In the genomic region with DNA sequence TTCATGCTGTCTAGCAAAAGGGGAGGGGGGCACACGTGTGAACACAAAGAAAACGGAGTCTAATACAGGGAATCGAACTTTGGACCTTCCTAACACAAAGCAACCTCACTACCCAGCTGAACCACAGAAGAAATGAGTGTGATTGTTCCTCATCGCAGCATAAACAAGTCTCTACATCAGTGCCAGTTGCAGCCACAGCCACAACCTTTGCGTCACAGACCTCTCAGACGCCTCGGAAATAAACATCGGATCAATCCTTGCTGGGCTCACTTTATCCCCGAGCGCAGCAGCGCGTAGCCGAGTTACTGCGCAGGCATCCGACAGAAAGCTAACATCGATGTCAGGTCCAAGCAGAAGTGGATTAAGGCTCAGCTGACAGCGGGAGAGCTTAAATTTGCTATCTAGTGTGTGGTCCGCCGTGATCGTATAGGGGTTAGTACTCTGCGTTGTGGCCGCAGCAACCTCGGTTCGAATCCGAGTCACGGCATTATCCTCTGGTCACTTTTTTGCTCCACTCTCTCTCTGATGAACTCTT, we compare ENCODE assay signal across 8 mouse cellular contexts. TPM values are rescaled to one million over a fixed set of nuclear protein-coding genes. Genes with fewer than 3 reads are reported as not detected.
DNase-seq lines count a peak whose midpoint lies in the region; ATAC-seq and TF ChIP-seq lines count a peak whose summit lies in the region.

No protein-coding gene starts in this region.

- H3K9ac ChIP-seq in embryonic facial prominence, embryonic 12.5 days, result no peak overlapping the region
- 0 out of 2 replicates have a peak overlapping the region, but pooled peaks have one; percentile 25 for H3K9ac ChIP-seq in hindbrain, postnatal 0 days (replicated peaks; ENCODE audit: low read length)
- no peak overlapping the region for H3K9ac ChIP-seq in liver, postnatal 0 days (replicated peaks)

- no peak for ATAC-seq in embryonic facial prominence, embryonic 12.5 days (ENCODE audit: insufficient number of reproducible peaks, insufficient read depth, low FRiP score, low TSS enrichment)
- peak; percentile 90 for ATAC-seq in hindbrain, postnatal 0 days
- peak; percentile 74 for ATAC-seq in liver, postnatal 0 days

- peak overlapping the region; percentile 28 for H3K4me3 ChIP-seq in embryonic facial prominence, embryonic 12.5 days
- H3K4me3 ChIP-seq in hindbrain, postnatal 0 days (ENCODE audit: low read length), result peak overlapping the region; percentile 30
- peak overlapping the region; percentile 19 for H3K4me3 ChIP-seq in liver, postnatal 0 days (ENCODE audit: low read depth, low read length)
- 0 out of 2 replicates have a peak overlapping the region, but pooled peaks have one; percentile 6 for H3K4me3 ChIP-seq in small intestine, adult 2 months (ENCODE audit: low read depth, low read length)

- H3K27ac ChIP-seq in embryonic facial prominence, embryonic 12.5 days, result no peak overlapping the region
- H3K27ac ChIP-seq in hindbrain, postnatal 0 days, result no peak overlapping the region
- no peak overlapping the region for H3K27ac ChIP-seq in liver, postnatal 0 days (ENCODE audit: low read depth)
- H3K27ac ChIP-seq in small intestine, adult 2 months (ENCODE audit: insufficient read depth, low read depth, low read length), result no peak overlapping the region

- H3K4me1 ChIP-seq in embryonic facial prominence, embryonic 12.5 days, result 0 out of 2 replicates have a peak, but pooled peaks cover 5% of the 10 kb centered on the region
- no peaks in the 10 kb centered on the region for H3K4me1 ChIP-seq in hindbrain, postnatal 0 days (ENCODE audit: insufficient read depth, low read length)
- peaks cover 7% of the 10 kb centered on the region; the same call in 1 of the 2 replicates for H3K4me1 ChIP-seq in liver, postnatal 0 days (ENCODE audit: insufficient read depth)
- H3K4me1 ChIP-seq in small intestine, adult 2 months (ENCODE audit: control insufficient read depth, insufficient read depth, insufficient read length, low read length), result no peaks in the 10 kb centered on the region

- no peaks in the 10 kb centered on the region for H3K9me3 ChIP-seq in embryonic facial prominence, embryonic 12.5 days
- no peaks in the 10 kb centered on the region for H3K9me3 ChIP-seq in hindbrain, postnatal 0 days (ENCODE audit: low read length)
- H3K9me3 ChIP-seq in liver, postnatal 0 days (ENCODE audit: low read length), result no peaks in the 10 kb centered on the region

- TF ChIP-seq CTCF in hindbrain, postnatal 0 days (IDR thresholded peaks at IDR 0.05; ENCODE audit: low read depth), result no peak
- no peak for TF ChIP-seq CTCF in liver, postnatal 0 days (IDR thresholded peaks at IDR 0.05; ENCODE audit: low read depth)
- no peak for TF ChIP-seq CTCF in small intestine, adult 2 months (IDR thresholded peaks at IDR 0.05; ENCODE audit: extremely low read depth, insufficient read length, insufficient replicate concordance, low read depth, low read length)

- peak; percentile 32 for DNase-seq in 416B (ENCODE audit: low read depth)
- DNase-seq in CD4-positive helper T cell, adult 2 months (ENCODE audit: low read depth, low spot score), result peak; percentile 56
- peak; percentile 77 for DNase-seq in hindbrain, postnatal 0 days (ENCODE audit: low spot score)
- peak; percentile 44 for DNase-seq in liver, postnatal 0 days
- no peak for DNase-seq in cerebellum, adult 18-20 months
- no peak for DNase-seq in thymus, postnatal 36 days

- H3K36me3 ChIP-seq in embryonic facial prominence, embryonic 12.5 days, result no peaks in the 10 kb centered on the region
- no peaks in the 10 kb centered on the region for H3K36me3 ChIP-seq in hindbrain, postnatal 0 days (ENCODE audit: insufficient read depth, low read length)
- H3K36me3 ChIP-seq in liver, postnatal 0 days (replicated peaks; ENCODE audit: insufficient read depth, low read length), result no peaks in the 10 kb centered on the region
- H3K36me3 ChIP-seq in small intestine, adult 2 months (ENCODE audit: control insufficient read depth, insufficient read depth, low read length), result no peaks in the 10 kb centered on the region

- under 1% methylated on average over 26 of the region's 26 CpGs for WGBS in embryonic facial prominence, embryonic 12.5 days
- WGBS in hindbrain, postnatal 0 days, result under 1% methylated on average over 26 of the region's 26 CpGs
- WGBS in liver, postnatal 0 days (ENCODE audit: insufficient replicate concordance), result 2% methylated on average over 26 of the region's 26 CpGs
- WGBS in small intestine, adult 2 months, result 2% methylated on average over 26 of the region's 26 CpGs

- TF ChIP-seq EP300 in liver, postnatal 0 days (IDR thresholded peaks at IDR 0.05; ENCODE audit: low read depth), result no peak

- no peak for TF ChIP-seq POLR2A in small intestine, adult 2 months (IDR thresholded peaks at IDR 0.05; ENCODE audit: low read depth, low read length)

- peaks cover 50% of the 10 kb centered on the region for H3K27me3 ChIP-seq in embryonic facial prominence, embryonic 12.5 days
- peaks cover 33% of the 10 kb centered on the region for H3K27me3 ChIP-seq in hindbrain, postnatal 0 days (ENCODE audit: insufficient read depth, low read length)
- H3K27me3 ChIP-seq in liver, postnatal 0 days (ENCODE audit: insufficient read depth, low read length), result peaks cover 39% of the 10 kb centered on the region
- peaks cover 41% of the 10 kb centered on the region for H3K27me3 ChIP-seq in small intestine, adult 2 months (ENCODE audit: control insufficient read depth, insufficient read depth, low read length)

- peak overlapping the region; percentile 40 for H3K4me2 ChIP-seq in embryonic facial prominence, embryonic 12.5 days (replicated peaks)
- H3K4me2 ChIP-seq in hindbrain, postnatal 0 days (ENCODE audit: low read depth, low read length), result peak overlapping the region; percentile 44
- H3K4me2 ChIP-seq in liver, postnatal 0 days (ENCODE audit: low read depth, low read length), result peak overlapping the region; percentile 23

RNA-seq across cellular contexts. Expression of a gene that starts 16.5 kb away (rescaled TPM):
- 0.26 TPM in 1 of 2 replicates, not detected in the other for polyA plus RNA-seq in embryonic facial prominence, embryonic 12.5 days (2016; fragmentation: Nextera tagmentation; extraction: Ambion mirVana)
- total RNA-seq in hindbrain, postnatal 0 days (2014; rRNA removed), result not detected in 2 replicates
- polyA plus RNA-seq in hindbrain, postnatal 0 days (2015; fragmentation: Nextera tagmentation; extraction: Ambion mirVana), result not detected in 2 replicates
- not detected in 2 replicates for polyA plus RNA-seq in liver, postnatal 0 days (2015; fragmentation: Nextera tagmentation; extraction: Ambion mirVana)
- polyA plus RNA-seq in small intestine, adult 2 months (2012; rRNA removed), result not detected in 2 replicates

Comparison
In these comparisons a context has a peak if more than half of its experiments do, and no peak if none do; other contexts are left out.
1. DNase-seq: peak in 416B (single experiment), CD4-positive helper T cell, adult 2 months (single experiment), hindbrain, postnatal 0 days (single experiment) and liver, postnatal 0 days (single experiment); none in cerebellum, adult 18-20 months (0 of 2) and thymus, postnatal 36 days (0 of 2).
2. Peak in every context shown above with its lines, with median percentiles within 50 percentile points of each other: H3K4me2 ChIP-seq and H3K4me3 ChIP-seq.